Mouse (Mus musculus): Measurements from ENCODE around the gene Olfm2. TPM values are rescaled to one million over a fixed set of nuclear protein-coding genes. Genes with fewer than 3 reads are reported as not detected.
"Not testable (repeated sequence)": the region's sequence is repeated elsewhere in the genome, so short reads cannot be mapped to it uniquely, and the experiment has no call there.

Gene Olfm2
- polyA plus RNA-seq, 1 experiment from 2014 or later: 0.32 TPM

DNA sequence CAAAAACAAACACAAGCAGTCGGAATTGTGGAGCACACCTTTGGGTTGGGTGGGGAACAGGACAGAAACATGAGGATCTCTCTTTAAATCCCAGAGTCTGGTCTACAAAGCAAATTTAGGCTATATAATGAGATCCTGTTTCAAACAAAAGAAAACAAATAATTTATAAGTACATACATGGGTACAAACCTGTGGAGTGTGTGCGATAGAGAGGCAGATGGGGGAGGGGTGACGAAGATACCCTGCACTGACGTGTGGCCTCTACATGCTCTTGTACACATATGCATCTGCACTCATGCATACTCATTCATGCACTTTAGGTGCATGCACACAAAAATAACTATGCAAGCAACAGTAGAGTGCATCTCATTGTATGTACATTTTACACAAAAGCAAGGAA lies 106.7 kb downstream of the Olfm2 start:
- TF ChIP-seq CTCF (IDR thresholded peaks at IDR 0.05): no peak
- ChIA-PET CTCF (interaction anchor here (0.7 to 1.5 kb wide), 2 partner anchors 20 to 30 kb away, joined by 3 read pairs; no protein-coding TSS in a partner anchor), POLR2A (no interaction called here)
- no peaks in the 10 kb centered on the region for H3K27me3 ChIP-seq
- in situ Hi-C loops (cut with MboI; ENCODE audit: low pct_unique_long_range_greater_than_20kb): no loop called here
- DNase-seq (ENCODE audit: low read depth, low spot score): no peak
- ATAC-seq: no peak

DNA sequence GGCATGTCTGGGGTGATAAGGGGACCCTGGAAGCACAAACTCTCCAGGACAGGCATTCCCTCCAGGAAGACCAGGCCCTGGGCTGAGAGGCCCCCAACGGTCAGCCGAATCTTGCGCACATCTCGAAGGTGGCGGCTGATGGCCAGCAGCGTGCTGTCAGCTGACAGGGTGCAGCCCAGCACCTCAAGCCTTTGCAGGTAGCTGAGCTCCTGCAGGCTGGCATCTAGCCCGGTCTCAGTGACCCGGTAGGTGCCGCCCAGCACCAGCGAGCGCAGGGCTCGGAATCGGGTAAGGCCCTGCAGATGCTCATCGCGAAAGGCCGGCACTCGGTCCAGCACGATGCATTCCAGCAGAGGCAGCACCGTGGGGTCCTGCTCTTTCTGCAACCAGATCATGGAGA lies 107.6 kb downstream of the Olfm2 start:
- DNase-seq (ENCODE audit: low read depth, low spot score): no peak
- ChIA-PET POLR2A (no interaction called here), CTCF (interaction anchor here (1.5 kb wide), 1 partner anchor 29 kb away, joined by 3 read pairs; no protein-coding TSS in a partner anchor)
- no peak for ATAC-seq
- no peaks in the 10 kb centered on the region for H3K27me3 ChIP-seq
- in situ Hi-C loops (cut with MboI; ENCODE audit: low pct_unique_long_range_greater_than_20kb): no loop called here
- no peak for TF ChIP-seq CTCF (IDR thresholded peaks at IDR 0.05)

DNA sequence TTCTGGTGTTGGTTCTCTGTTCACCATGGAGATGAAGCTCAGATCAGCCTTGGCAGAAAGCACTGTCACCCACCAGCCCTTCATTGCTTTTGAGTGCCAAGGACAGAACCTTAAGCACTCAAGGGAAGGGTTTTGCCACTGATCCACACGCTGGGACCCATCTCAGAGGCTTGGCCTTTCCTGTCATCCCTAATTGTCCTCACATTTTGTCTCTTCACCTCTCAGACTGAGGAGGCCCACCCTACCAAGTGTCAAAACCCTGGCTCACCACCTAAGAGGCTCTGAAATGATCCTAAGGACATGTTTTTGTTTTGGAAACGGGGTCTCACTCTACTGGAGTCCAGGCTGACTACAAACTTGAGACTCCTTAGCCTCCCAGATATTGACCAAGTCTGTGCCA lies 109.4 kb downstream of the Olfm2 start:
- no peak for ATAC-seq
- H3K27me3 ChIP-seq: no peaks in the 10 kb centered on the region
- no peak for TF ChIP-seq CTCF (IDR thresholded peaks at IDR 0.05)
- POLR2A ChIA-PET: no interaction called here
- in situ Hi-C loops (cut with MboI; ENCODE audit: low pct_unique_long_range_greater_than_20kb): no loop called here
- DNase-seq (ENCODE audit: low read depth, low spot score): no peak
- CTCF ChIA-PET: no interaction called here

DNA sequence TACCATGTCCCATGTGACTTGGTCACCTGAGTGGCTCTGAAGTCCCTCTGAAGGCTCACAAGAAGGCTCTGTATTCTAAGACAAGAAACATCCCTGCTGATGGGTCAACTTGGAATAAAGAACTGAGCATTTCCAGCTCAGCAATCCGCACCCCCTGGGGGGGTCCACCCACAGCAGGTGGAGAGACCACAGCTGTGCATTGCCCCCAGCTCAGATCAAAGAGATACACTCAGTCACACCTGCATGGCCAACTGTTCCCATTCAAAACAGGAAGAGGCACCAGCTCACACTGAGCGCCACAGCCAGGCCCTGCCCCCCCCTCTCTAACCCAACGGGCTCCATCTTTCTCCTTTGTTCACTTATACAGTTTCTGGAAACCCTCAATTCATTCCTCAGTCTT lies 109.9 kb downstream of the Olfm2 start:
- no peak for ATAC-seq
- POLR2A ChIA-PET: no interaction called here
- H3K27me3 ChIP-seq: no peaks in the 10 kb centered on the region
- CTCF ChIA-PET: interaction anchor here (0.9 to 1.4 kb wide), 2 partner anchors 16 to 25 kb away, joined by 3 to 4 read pairs; partner anchors contain the start of gene Pin1
- TF ChIP-seq CTCF (IDR thresholded peaks at IDR 0.05): no peak
- in situ Hi-C loops (cut with MboI; ENCODE audit: low pct_unique_long_range_greater_than_20kb): no loop called here
- DNase-seq (ENCODE audit: low read depth, low spot score): no peak

DNA sequence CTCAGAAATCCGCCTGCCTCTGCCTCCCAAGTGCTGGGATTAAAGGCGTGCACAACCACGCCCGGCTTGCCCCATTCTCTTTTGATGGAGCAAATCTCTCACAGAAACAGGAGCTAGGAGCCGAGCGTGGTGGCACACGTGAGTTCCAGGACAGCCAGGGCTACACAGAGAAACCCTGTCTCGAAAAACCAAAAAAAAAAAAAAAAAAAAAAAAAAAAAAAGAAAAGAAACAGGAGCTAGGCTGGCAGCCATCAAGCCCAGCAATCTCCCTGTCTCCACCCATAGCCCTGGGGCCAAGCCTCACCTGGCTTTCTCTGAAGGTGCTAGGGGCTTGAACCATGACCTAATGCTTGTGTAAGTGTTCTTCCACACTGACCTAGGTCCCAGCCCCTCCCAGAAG lies 110.5 kb downstream of the Olfm2 start:
- DNase-seq (ENCODE audit: low read depth, low spot score); H3K27me3 ChIP-seq; ATAC-seq; in situ Hi-C loops (cut with MboI; ENCODE audit: low pct_unique_long_range_greater_than_20kb); POLR2A ChIA-PET: not testable (repeated sequence)
- CTCF ChIA-PET: interaction anchor here (0.9 to 1.4 kb wide), 3 partner anchors 11 to 25 kb away, joined by 3 to 4 read pairs (median 3); partner anchors contain the start of gene Pin1

DNA sequence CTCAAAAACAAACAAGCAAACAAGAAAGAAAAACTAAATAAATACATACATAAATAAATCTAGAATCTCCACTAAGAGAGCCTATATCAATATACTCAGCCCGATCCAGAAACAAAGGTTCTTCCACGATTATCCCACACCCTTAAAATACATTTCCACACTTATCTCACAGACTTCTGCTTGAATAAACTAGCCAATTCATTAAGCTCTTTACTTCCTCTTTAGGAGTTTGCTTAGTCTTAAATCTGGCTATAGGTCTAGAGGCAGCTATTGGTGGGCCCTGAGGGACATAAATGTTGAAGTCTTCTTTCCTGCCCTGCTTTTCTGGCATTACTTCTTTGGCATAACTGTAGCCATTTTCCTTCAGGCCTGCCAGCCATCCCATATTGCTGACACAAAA lies 114.8 kb downstream of the Olfm2 start:
- CTCF ChIA-PET: no interaction called here

More for the DNA sequence above, 114.8 kb downstream of the Olfm2 start:
- no peak for TF ChIP-seq CTCF (IDR thresholded peaks at IDR 0.05)
- POLR2A ChIA-PET: no interaction called here
- no peak for DNase-seq (ENCODE audit: low read depth, low spot score)
- ATAC-seq: no peak
- H3K27me3 ChIP-seq: no peaks in the 10 kb centered on the region
- in situ Hi-C loops (cut with MboI; ENCODE audit: low pct_unique_long_range_greater_than_20kb): no loop called here

Other genes with a start within 250 kb of the Olfm2 start
- gene Zfp266, start 224.9 kb downstream of the Olfm2 start, polyA plus RNA-seq (2021): 51.8 TPM
- gene Zfp846, start 165.1 kb downstream of the Olfm2 start, polyA plus RNA-seq (2021): 8.8 TPM
- 439 TPM for gene Ubl5, start 103.5 kb downstream of the Olfm2 start, polyA plus RNA-seq (2021)
- 19.2 TPM for gene Fbxl12, start 101.6 kb downstream of the Olfm2 start, polyA plus RNA-seq (2021)
- 27.1 TPM for gene Pin1, start 94.3 kb downstream of the Olfm2 start, polyA plus RNA-seq (2021)
- 0.08 TPM for gene Col5a3, start 68.7 kb upstream of the Olfm2 start, polyA plus RNA-seq (2021)
- gene Rdh8, start 72.2 kb upstream of the Olfm2 start, polyA plus RNA-seq (2021): not detected
- 0.09 TPM for gene A230050P20Rik, start 122.3 kb upstream of the Olfm2 start, polyA plus RNA-seq (2021)
- 1.8 TPM for gene Angptl6, start 133.4 kb upstream of the Olfm2 start, polyA plus RNA-seq (2021)
- gene Ppan, start 141.8 kb upstream of the Olfm2 start, polyA plus RNA-seq (2021): 42.2 TPM
- 172 TPM for gene Eif3g, start 152.3 kb upstream of the Olfm2 start, polyA plus RNA-seq (2021)
- 54.3 TPM for gene Dnmt1, start 213.5 kb upstream of the Olfm2 start, polyA plus RNA-seq (2021)
- gene S1pr2, start 230.4 kb upstream of the Olfm2 start, polyA plus RNA-seq (2021): 10.9 TPM

Measured in Patski (cell line).